Mouse (Mus musculus): ENCODE results near the gene Hyal5. TPM values are rescaled to one million over a fixed set of nuclear protein-coding genes. Genes with fewer than 3 reads are reported as not detected.

The Hyal5 gene
- polyA plus RNA-seq (2015; fragmentation: Nextera tagmentation; extraction: Ambion mirVana): not detected in 2 replicates

DNA sequence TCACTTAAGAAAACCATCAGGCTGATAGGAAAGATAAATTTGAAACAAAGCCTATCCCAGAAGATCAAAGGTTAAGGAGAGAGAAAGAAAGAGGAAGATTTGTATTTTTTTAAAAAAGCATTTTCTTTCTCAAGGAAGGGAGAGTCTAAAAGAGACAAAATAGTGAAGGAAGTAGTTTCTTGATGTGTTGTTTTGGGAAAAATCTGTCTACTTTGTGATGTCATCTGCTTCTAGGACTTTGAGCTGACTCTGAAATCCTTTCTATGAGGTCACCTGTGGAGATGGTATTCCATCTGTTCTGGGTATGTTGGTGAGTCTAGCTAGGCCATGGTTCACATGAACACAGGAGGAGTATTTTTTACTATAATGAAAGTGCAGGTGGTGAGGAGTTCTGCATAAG is at the start of gene Hyal5:
Hyal5 (plus strand) TSS at position 301 of the 400 bp plus-strand sequence.
- H3K4me1 ChIP-seq: no peaks in the 10 kb centered on the region
- no peak within 1 kb of the TSS for H3K27ac ChIP-seq (replicated peaks)
- H3K4me2 ChIP-seq: no peak within 1 kb of the TSS
- H3K4me3 ChIP-seq: no peak within 1 kb of the TSS
- H3K9ac ChIP-seq: no peak within 1 kb of the TSS
- no peaks in the 10 kb centered on the region for H3K27me3 ChIP-seq (replicated peaks)
- ATAC-seq (ENCODE audit: extremely low read depth, insufficient number of reproducible peaks, low FRiP score, low TSS enrichment): no peak
- H3K9me3 ChIP-seq: no peaks in the 10 kb centered on the region
- no peaks in the 10 kb centered on the region for H3K36me3 ChIP-seq

DNA sequence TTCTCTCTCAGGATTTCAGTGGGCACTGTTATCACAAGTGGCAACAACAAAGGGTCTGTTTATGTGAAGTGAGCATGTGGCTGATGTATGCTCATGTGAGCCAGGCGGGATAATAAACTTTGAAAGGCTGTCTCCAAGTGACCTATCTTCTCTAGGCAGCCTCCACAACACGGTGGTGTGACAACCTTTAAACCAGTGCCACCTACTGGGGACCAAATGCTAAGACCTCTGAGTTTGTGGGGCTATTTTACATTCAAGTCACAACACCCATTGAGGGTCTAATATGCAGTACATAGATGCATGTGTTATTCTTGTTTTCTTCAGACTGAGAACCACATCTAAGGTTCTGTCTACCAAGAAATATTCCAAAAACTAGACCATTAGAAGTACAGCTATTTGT is 35.7 kb upstream of the Hyal5 start:
- H3K4me2 ChIP-seq: no peak overlapping the region
- no peaks in the 10 kb centered on the region for H3K4me1 ChIP-seq
- H3K9ac ChIP-seq: no peak overlapping the region
- H3K27ac ChIP-seq (replicated peaks): no peak overlapping the region
- WGBS: 38% methylated on average over 2 of the region's 2 CpGs
- no peaks in the 10 kb centered on the region for H3K9me3 ChIP-seq
- H3K27me3 ChIP-seq (replicated peaks): no peaks in the 10 kb centered on the region
- H3K36me3 ChIP-seq: no peaks in the 10 kb centered on the region
- ATAC-seq (ENCODE audit: extremely low read depth, insufficient number of reproducible peaks, low FRiP score, low TSS enrichment): no peak
- H3K4me3 ChIP-seq: no peak overlapping the region

DNA sequence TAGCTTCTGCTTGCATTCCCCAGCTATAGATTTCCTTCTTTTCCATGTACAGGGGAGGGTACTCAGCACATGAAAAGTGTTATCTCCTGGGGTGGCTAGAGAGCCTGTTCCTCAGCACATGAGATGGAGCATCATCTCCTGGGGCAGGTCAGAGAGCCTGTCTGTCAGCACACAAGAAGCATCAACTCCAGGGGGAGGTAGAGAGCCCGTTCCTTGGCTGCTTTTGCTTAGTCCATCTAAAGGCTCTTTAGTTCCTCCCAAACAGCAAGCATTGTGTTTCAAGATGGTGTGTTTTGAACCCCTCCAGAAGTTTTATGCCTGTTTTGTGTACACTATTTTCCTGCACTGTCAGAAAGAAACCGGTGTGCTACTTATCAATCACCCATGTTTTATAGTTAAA is 2.5 kb downstream of the Hyal5 start:
- no peaks in the 10 kb centered on the region for H3K36me3 ChIP-seq
- H3K9me3 ChIP-seq: no peaks in the 10 kb centered on the region
- no peaks in the 10 kb centered on the region for H3K4me1 ChIP-seq
- no peak overlapping the region for H3K27ac ChIP-seq (replicated peaks)
- no peak for ATAC-seq (ENCODE audit: extremely low read depth, insufficient number of reproducible peaks, low FRiP score, low TSS enrichment)
- H3K9ac ChIP-seq: no peak overlapping the region
- 32% methylated on average over 2 of the region's 2 CpGs for WGBS
- H3K4me2 ChIP-seq: no peak overlapping the region
- no peaks in the 10 kb centered on the region for H3K27me3 ChIP-seq (replicated peaks)
- no peak overlapping the region for H3K4me3 ChIP-seq

DNA sequence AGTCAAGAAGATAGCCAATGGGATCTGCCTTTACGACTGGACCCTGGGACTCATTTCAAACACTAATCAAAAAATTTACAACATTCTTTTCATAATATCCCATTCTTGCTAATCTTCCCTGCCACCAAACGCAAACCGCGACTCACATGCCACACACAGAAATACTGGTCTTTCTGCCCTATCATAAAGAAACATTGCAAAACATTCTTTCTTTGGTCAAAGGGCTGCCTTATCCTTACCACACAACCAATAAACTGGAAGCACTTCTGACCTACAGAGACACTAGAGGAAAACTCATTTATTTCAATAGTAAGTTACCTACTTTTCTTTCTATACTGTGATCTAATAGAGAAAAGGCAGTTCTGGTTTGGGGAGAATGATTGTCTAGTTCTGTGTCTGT is 5.9 kb downstream of the Hyal5 start:
- no peak for ATAC-seq (ENCODE audit: extremely low read depth, insufficient number of reproducible peaks, low FRiP score, low TSS enrichment)
- Histone ChIP-seq H3K9ac (no peak overlapping the region), H3K4me1 (no peaks in the 10 kb centered on the region), H3K27ac (replicated peaks) (no peak overlapping the region), H3K4me3 (no peak overlapping the region), H3K36me3 (no peaks in the 10 kb centered on the region), H3K4me2 (no peak overlapping the region), H3K27me3 (replicated peaks) (no peaks in the 10 kb centered on the region), H3K9me3 (no peaks in the 10 kb centered on the region)
- WGBS: 80% methylated on average over 4 of the region's 4 CpGs

DNA sequence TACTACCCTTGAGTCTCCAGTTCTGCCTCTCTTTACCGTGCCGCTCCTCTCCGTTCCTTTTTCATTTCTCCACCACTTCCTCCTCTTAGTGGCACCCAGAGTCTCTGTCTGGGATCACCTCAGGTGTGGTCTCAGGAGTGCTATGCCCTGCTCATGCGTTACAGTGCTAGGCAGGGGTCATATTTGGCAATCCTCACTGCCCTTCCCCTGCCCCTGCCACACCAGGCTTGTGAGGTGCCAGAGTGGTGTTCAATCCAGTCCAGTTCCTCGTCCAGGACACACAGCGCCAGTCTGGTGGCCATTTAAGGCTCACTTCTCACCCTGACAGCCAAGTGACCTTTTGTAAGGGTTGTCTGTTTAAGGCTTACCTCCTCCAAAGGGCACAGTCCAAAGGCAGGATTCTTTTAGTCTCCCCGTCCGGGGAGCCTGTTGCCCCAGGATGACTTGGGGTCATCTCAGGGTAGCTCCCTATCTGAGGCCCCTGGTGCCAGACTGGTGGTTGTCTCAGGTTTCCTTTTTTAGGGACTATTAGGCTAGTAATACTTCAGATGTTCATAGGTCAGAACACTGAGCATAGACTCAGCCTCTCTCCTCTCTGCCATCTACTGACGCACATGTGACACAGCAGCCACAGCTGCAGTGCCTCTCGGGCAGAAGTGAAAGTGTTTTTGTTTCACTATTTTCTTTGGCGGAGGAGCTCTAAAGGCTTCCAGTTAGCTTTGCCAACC is 36.5 kb downstream of the Hyal5 start:
- Histone ChIP-seq H3K4me2 (peak overlapping the region; percentile 60), H3K27ac (replicated peaks) (no peak overlapping the region), H3K36me3 (no peaks in the 10 kb centered on the region), H3K4me3 (peak overlapping the region; percentile 42), H3K4me1 (no peaks in the 10 kb centered on the region), H3K27me3 (replicated peaks) (no peaks in the 10 kb centered on the region), H3K9me3 (no peaks in the 10 kb centered on the region), H3K9ac (peak overlapping the region; percentile 61)
- ATAC-seq (ENCODE audit: extremely low read depth, insufficient number of reproducible peaks, low FRiP score, low TSS enrichment): no peak
- 60% methylated on average over 11 of the region's 11 CpGs for WGBS

DNA sequence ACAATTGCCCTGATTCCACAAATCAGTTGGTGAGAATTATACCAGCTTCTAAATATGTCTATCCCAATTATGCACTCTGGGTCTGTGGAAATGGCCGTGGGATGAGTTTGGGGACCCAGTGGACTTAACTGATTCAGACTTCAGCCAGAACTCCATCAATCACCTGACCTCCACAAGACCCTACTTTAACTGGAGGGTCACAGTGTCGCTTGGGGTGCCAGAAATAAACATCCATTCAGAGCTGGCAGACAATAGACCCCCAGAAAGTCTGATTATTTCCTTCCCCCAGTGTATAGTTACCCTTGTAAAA is 37.0 kb downstream of the Hyal5 start:
- peak overlapping the region; percentile 42 for H3K4me3 ChIP-seq
- 39% methylated on average over 2 of the region's 2 CpGs for WGBS
- H3K36me3 ChIP-seq: no peaks in the 10 kb centered on the region
- H3K9me3 ChIP-seq: no peaks in the 10 kb centered on the region
- no peak overlapping the region for H3K27ac ChIP-seq (replicated peaks)
- H3K4me1 ChIP-seq: no peaks in the 10 kb centered on the region
- H3K9ac ChIP-seq: peak overlapping the region; percentile 61
- H3K27me3 ChIP-seq (replicated peaks): no peaks in the 10 kb centered on the region
- H3K4me2 ChIP-seq: peak overlapping the region; percentile 60
- no peak for ATAC-seq (ENCODE audit: extremely low read depth, insufficient number of reproducible peaks, low FRiP score, low TSS enrichment)

DNA sequence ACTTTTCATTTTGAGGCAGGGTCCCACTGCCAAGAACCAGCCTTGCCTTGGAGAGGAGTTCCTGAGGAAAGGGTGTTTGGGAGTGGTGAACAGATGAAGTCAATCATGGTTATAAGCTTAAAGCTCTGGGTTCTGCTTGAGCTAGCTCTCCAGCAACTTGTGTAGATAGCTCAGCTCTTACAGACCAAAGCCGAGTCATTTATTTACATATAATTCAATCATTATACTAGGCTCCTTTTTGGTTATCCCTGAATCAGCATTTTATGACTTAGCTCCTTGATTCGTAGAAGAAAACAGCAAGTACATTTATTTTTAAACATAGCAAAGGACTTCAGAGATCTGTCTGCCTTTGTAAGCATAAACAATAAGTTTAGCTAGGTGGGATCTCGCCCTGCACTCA is 47.3 kb downstream of the Hyal5 start:
- no peak overlapping the region for H3K4me3 ChIP-seq
- H3K4me1 ChIP-seq: no peaks in the 10 kb centered on the region
- 78% methylated on average over 3 of the region's 3 CpGs for WGBS
- no peak for ATAC-seq (ENCODE audit: extremely low read depth, insufficient number of reproducible peaks, low FRiP score, low TSS enrichment)
- no peak overlapping the region for H3K9ac ChIP-seq
- no peaks in the 10 kb centered on the region for H3K36me3 ChIP-seq
- no peak overlapping the region for H3K27ac ChIP-seq (replicated peaks)
- no peak overlapping the region for H3K4me2 ChIP-seq
- no peaks in the 10 kb centered on the region for H3K27me3 ChIP-seq (replicated peaks)
- no peaks in the 10 kb centered on the region for H3K9me3 ChIP-seq

DNA sequence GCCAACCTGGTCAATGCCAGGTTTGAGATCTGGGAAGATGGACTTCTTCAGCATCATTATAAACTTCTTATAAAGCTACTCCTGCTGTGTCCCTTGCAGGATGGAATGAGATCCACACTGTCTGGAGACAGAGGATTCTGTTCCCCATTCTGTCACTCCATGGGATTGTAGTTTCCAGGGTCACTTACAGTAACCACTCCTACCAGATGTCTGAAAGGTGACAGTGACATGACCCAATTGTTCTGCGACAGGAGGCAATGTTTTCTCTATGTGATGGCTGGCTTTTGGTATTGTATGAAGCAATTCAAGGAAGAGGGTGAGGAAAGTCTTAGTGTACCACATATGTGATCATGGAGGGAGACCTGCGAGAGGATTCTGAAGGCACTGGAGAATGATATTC is 50.0 kb downstream of the Hyal5 start:
- 52% methylated on average over 2 of the region's 2 CpGs for WGBS
- Histone ChIP-seq H3K4me2 (no peak overlapping the region), H3K4me1 (no peaks in the 10 kb centered on the region), H3K9me3 (no peaks in the 10 kb centered on the region), H3K36me3 (no peaks in the 10 kb centered on the region), H3K27ac (replicated peaks) (no peak overlapping the region), H3K27me3 (replicated peaks) (no peaks in the 10 kb centered on the region), H3K4me3 (no peak overlapping the region), H3K9ac (no peak overlapping the region)
- no peak for ATAC-seq (ENCODE audit: extremely low read depth, insufficient number of reproducible peaks, low FRiP score, low TSS enrichment)

DNA sequence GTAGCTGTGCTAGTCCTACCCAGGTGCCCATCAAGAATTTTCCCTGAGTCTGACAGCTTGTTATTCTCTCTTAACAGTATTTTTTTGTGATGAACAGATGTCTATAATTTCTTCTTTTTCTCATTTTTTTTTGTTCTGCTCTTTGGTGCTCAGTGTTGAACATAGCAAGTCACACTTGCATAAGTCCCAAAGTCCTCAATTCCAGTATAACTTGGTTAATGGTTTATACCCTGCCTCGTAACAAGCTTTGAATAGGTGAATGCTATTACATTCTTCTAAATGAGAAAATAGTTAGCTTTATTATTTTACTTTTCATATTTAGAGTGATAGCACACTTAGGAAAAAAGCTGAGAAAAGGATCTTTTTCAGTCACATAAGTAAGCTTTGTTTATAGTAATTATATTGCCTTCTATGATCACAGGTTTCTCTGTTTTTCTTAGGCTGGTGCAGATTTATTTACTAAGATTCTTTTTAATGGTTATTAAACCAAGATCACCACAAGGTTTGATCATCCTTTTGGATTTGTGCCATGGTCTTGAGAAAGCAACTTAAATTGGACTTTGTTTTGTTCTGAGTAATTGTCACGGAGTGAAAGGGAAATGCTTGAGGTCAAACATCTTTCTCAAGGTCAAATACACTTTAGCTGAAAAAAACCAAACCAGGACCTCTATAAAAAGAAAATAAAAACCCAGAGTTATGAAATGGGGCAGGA is 52.4 kb downstream of the Hyal5 start:
- H3K4me3 ChIP-seq: no peak overlapping the region
- 58% methylated on average over 2 of the region's 2 CpGs for WGBS

DNA sequence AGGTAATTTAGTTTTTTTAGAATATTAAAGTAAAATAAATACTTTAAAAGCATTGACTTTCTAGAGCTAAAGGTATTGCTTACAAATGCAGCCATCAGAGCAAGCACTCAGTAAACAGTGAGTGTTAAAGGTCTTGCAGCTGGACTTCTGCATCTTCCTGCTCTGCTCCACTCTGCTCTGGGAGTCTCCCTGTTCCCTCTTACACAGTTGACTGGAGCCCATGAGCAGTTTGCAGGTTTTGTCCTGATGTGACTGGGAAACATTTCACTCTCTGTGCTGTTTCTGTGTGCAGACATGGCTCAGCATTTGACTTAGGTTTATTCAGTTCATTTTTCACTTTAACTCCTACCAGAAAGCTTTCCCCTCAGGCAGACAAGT is 52.9 kb downstream of the Hyal5 start:
- Histone ChIP-seq H3K4me2 (no peak overlapping the region), H3K9me3 (no peaks in the 10 kb centered on the region), H3K9ac (no peak overlapping the region), H3K36me3 (no peaks in the 10 kb centered on the region), H3K27me3 (replicated peaks) (no peaks in the 10 kb centered on the region), H3K4me1 (no peaks in the 10 kb centered on the region), H3K27ac (replicated peaks) (no peak overlapping the region), H3K4me3 (no peak overlapping the region)
- no peak for ATAC-seq (ENCODE audit: extremely low read depth, insufficient number of reproducible peaks, low FRiP score, low TSS enrichment)

More for the DNA sequence above, 52.4 kb downstream of the Hyal5 start:
- Histone ChIP-seq H3K9ac (no peak overlapping the region), H3K4me1 (no peaks in the 10 kb centered on the region), H3K27me3 (replicated peaks) (no peaks in the 10 kb centered on the region), H3K9me3 (no peaks in the 10 kb centered on the region), H3K27ac (replicated peaks) (no peak overlapping the region), H3K4me2 (no peak overlapping the region), H3K36me3 (no peaks in the 10 kb centered on the region)
- ATAC-seq (ENCODE audit: extremely low read depth, insufficient number of reproducible peaks, low FRiP score, low TSS enrichment): no peak

DNA sequence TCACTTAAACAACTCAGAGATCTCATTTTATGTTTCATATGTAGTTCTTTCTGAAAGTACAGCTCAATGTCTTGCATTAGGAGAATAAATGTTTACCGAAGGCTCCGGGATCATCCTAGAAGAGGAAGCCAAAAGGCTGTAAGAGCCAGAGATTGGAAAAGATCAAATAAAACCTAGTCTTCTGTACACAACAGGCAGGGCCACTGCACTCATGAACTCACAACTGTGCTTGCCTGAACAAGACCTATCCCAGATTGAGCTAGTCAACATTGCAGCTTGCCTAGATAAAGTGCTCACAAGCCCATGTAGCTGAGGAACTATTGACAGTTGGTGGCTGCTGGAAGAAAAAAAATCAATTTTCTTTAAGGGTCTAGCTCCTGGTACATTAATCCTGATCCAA is 55.8 kb downstream of the Hyal5 start:
- 78% methylated on average over 2 of the region's 2 CpGs for WGBS
- no peaks in the 10 kb centered on the region for H3K36me3 ChIP-seq
- H3K9ac ChIP-seq: no peak overlapping the region
- no peak overlapping the region for H3K4me3 ChIP-seq
- H3K27me3 ChIP-seq (replicated peaks): no peaks in the 10 kb centered on the region
- no peaks in the 10 kb centered on the region for H3K4me1 ChIP-seq
- ATAC-seq (ENCODE audit: extremely low read depth, insufficient number of reproducible peaks, low FRiP score, low TSS enrichment): no peak
- H3K27ac ChIP-seq (replicated peaks): no peak overlapping the region
- H3K4me2 ChIP-seq: no peak overlapping the region
- H3K9me3 ChIP-seq: no peaks in the 10 kb centered on the region
